Mouse (Mus musculus): ENCODE results near the gene 4932438H23Rik. TPM values are rescaled to one million over a fixed set of nuclear protein-coding genes. Genes with fewer than 3 reads are reported as not detected.

The 4932438H23Rik gene
- total and polyA plus RNA-seq, 3 experiments = not detected

DNA sequence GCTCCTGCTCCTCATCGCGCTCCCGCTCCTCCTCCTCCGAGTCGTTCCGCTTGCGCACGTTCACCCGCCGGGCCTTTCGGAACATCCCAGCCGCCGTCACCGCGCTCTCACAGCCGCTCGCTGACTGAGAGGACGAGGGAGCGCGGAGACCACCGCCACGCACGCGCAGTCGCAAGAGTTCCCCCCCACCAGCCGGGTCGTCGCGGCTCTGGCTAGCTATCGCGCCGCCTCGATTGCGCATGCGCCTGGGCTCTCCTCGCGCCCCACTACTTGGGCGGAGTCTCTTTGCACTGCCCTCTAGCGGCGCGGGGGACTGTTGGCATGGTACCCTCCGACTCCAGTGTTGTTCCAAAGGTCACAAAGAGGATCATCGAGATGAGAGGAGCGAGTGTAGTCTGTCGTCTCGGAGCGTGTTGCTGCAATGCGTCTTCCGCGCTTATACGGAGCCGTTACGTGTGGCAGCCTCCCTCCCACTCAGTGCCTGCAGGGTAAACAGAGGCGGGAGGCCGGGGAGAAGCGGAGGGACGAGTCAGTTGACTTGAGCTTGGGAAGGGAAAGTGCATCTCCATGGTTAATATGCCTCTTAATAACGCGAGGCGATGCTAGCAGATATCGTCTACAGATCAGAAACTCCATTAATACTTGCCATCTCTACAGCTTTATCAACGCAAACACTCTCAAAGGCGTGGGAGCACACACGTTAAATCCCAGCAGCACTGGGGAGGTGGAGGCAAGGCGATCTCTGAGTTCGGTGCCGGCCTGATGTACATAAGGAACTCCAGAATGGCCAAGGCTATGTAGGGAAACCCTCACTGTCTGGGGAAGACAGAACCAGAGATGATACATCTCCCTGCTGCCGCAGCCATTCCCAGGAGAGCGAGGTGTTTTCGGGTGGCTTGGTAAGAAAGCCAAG is 50.4 kb downstream of the 4932438H23Rik start, which contains the start of gene Paxbp1:
TSS of gene Paxbp1 (minus strand) at position 274 of the 913 bp plus-strand sequence.
- H3K4me1 ChIP-seq (ENCODE audit: control insufficient read depth in 1 of 2, insufficient read depth in 2 of 2, low read length in 2 of 2) = peaks cover 2 to 3% of the 10 kb centered on the region in 2 experiments; a peak in 1 of 4 replicates
- H3K79me2 ChIP-seq (ENCODE audit: control insufficient read depth, insufficient read depth, low read length, poor library complexity) = peaks cover 36% of the 10 kb centered on the region
- peak within 1 kb of the TSS; percentile 85 to 89 for H3K4me3 ChIP-seq (ENCODE audit: control insufficient read depth in 1 of 2, insufficient read depth in 1 of 2, low read depth in 2 of 2, low read length in 2 of 2)
- peak; percentile 99 for DNase-seq (ENCODE audit: low read depth, low spot score)
- peak within 1 kb of the TSS; percentile 95 for H3K9ac ChIP-seq (ENCODE audit: control insufficient read depth, low read depth, low read length, poor library complexity, severe bottlenecking)
- H3K27ac ChIP-seq (ENCODE audit: control insufficient read depth, low read depth, low read length) = peak within 1 kb of the TSS; percentile 81
- no peaks in the 10 kb centered on the region for H3K27me3 ChIP-seq (ENCODE audit: control insufficient read depth in 1 of 2, insufficient read depth in 2 of 2, low read length in 2 of 2)
- H3K36me3 ChIP-seq (ENCODE audit: control insufficient read depth in 1 of 2, insufficient read depth in 2 of 2, low read length in 2 of 2) = peaks cover 11 to 14% of the 10 kb centered on the region in 2 experiments
- no peaks in the 10 kb centered on the region for H3K9me3 ChIP-seq (replicated peaks; ENCODE audit: insufficient read depth, low read length)
- TF ChIP-seq MAFK (IDR thresholded peaks at IDR 0.05; ENCODE audit: borderline replicate concordance, low read depth, low read length) (no peak), GATA1 (IDR thresholded peaks at IDR 0.05; ENCODE audit: low read depth, low read length) (no peak), BHLHE40 (IDR thresholded peaks at IDR 0.05; ENCODE audit: borderline replicate concordance, low read depth, low read length) (no peak), MYC (IDR thresholded peaks at IDR 0.05; ENCODE audit: low read depth, low read length) (peak; percentile 93), TAL1 (IDR thresholded peaks at IDR 0.05; ENCODE audit: low read length) (no peak), UBTF (IDR thresholded peaks at IDR 0.05; ENCODE audit: borderline replicate concordance, insufficient read depth, low read depth, low read length) (0 out of 2 replicates have a peak, but pooled peaks have one; percentile 1), MYB (IDR thresholded peaks at IDR 0.05; ENCODE audit: low read depth, low read length) (no peak; the same call in none of the 2 replicates), NRF1 (IDR thresholded peaks at IDR 0.05; ENCODE audit: insufficient read depth, low read depth, low read length, poor library complexity, severe bottlenecking) (peak; percentile 96), GABPA (IDR thresholded peaks at IDR 0.05; ENCODE audit: low read depth, low read length) (no peak; the same call in 1 of the 2 replicates), CTCF (IDR thresholded peaks at IDR 0.05 in 2 of 3, conservative IDR thresholded peaks at IDR 0.05 in 1 of 3; ENCODE audit: control insufficient read depth in 1 of 3, insufficient read depth in 1 of 3, low read depth in 2 of 3, low read length in 3 of 3, poor library complexity in 1 of 3, severe bottlenecking in 1 of 3) (peak; percentile 73 to 97 (median 96)), SMC3 (IDR thresholded peaks at IDR 0.05; ENCODE audit: low read depth, low read length) (no peak; the same call in 1 of the 2 replicates), MEF2A (IDR thresholded peaks at IDR 0.05; ENCODE audit: extremely low read depth, insufficient replicate concordance, low read depth, low read length, poor library complexity, severe bottlenecking) (no peak), POLR2AphosphoS2 (IDR thresholded peaks at IDR 0.05; ENCODE audit: low read length) (peak; percentile 56; the same call in 1 of the 2 replicates), MXI1 (IDR thresholded peaks at IDR 0.05; ENCODE audit: low read depth, low read length) (peak; percentile 93), USF1 (IDR thresholded peaks at IDR 0.05; ENCODE audit: low read depth, low read length) (peak; percentile 40; the same call in 1 of the 2 replicates), RCOR1 (IDR thresholded peaks at IDR 0.05; ENCODE audit: low read depth, low read length) (no peak), KAT2A (conservative IDR thresholded peaks at IDR 0.05; ENCODE audit: low read depth, low read length) (no peak; the same call in 1 of the 2 replicates), TCF12 (IDR thresholded peaks at IDR 0.05; ENCODE audit: low read depth, low read length) (peak; percentile 57), TBP (IDR thresholded peaks at IDR 0.05; ENCODE audit: low read depth, low read length) (peak; percentile 60), EP300 (IDR thresholded peaks at IDR 0.05; ENCODE audit: low read depth in 1 of 2, low read length in 2 of 2) (no peak), ZMIZ1 (IDR thresholded peaks at IDR 0.05; ENCODE audit: low read depth, low read length) (peak; percentile 93), ELF1 (IDR thresholded peaks at IDR 0.05; ENCODE audit: low read depth, low read length) (peak; percentile 73), ZKSCAN1 (IDR thresholded peaks at IDR 0.05; ENCODE audit: low read depth, low read length) (no peak), NELFE (IDR thresholded peaks at IDR 0.05; ENCODE audit: low read depth, low read length) (peak; percentile 90), MAZ (IDR thresholded peaks at IDR 0.05; ENCODE audit: low read depth, low read length) (peak; percentile 77; the same call in 1 of the 2 replicates), POLR2AphosphoS5 (IDR thresholded peaks at IDR 0.05; ENCODE audit: borderline replicate concordance, low read depth, low read length) (peak; percentile 83; the same call in 1 of the 2 replicates), POLR2A (IDR thresholded peaks at IDR 0.05; ENCODE audit: control insufficient read depth in 1 of 2, insufficient read depth in 1 of 2, low read depth in 1 of 2, low read length in 2 of 2, poor library complexity in 1 of 2) (peak; percentile 79 to 96), E2F4 (IDR thresholded peaks at IDR 0.05; ENCODE audit: borderline replicate concordance, low read depth, low read length) (no peak), ZNF384 (IDR thresholded peaks at IDR 0.05; ENCODE audit: low read depth, low read length) (no peak), HCFC1 (IDR thresholded peaks at IDR 0.05; ENCODE audit: low read depth, low read length) (peak; percentile 92), MAX (IDR thresholded peaks at IDR 0.05; ENCODE audit: low read length) (peak; percentile 83), USF2 (IDR thresholded peaks at IDR 0.05; ENCODE audit: borderline replicate concordance in 1 of 2, insufficient read depth in 1 of 2, low read depth in 1 of 2, low read length in 2 of 2) (no peak), CHD2 (IDR thresholded peaks at IDR 0.05; ENCODE audit: low read length) (no peak), ZC3H11A (IDR thresholded peaks at IDR 0.05; ENCODE audit: low read depth, low read length) (no peak)

Measured in MEL (cell line).